22 mouse cellular contexts compared by ENCODE assay signal in the genomic region with DNA sequence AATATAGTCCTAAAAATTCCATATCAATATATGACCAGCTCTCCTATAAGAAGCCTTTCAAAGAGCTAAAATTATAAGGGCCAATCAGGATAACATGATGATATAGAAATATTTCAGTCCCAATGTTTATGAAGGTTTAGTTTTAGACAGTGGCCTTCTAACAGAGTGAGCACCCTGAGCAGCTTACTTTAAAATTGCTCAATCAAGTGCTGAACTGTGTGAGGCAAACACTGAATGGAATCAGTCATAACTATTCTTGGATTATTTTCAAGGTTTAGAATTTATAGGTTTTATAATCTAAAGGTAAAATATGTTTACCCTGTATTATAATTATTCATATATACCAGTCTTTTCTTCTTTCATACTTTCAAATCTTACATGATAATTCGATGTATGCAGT.
DNase-seq lines count a peak whose midpoint lies in the region; ATAC-seq and TF ChIP-seq lines count a peak whose summit lies in the region.
"Had no signal": no experiment of that assay in that cellular context is flagged by ENCODE, and none has a peak within 500 bp of the region (broad histone marks: within the 10 kb centered on the region; RNA-seq: fewer than 3 reads in every experiment).

No protein-coding gene starts in this region.

- no peak for DNase-seq in forebrain, embryonic 11.5 days (ENCODE audit: low spot score)
- DNase-seq in forebrain, embryonic 14.5 days (ENCODE audit: low spot score), result no peak
- no peak for DNase-seq in forebrain, postnatal 0 days
- DNase-seq in forebrain, embryonic 10.5 days (ENCODE audit: extremely low spot score, low spot score), result no peak
- DNase-seq: adrenal gland, adult 2 months; adrenal gland, adult 8-10 months; adrenal gland, postnatal 10 days; adrenal gland, postnatal 14 days; adrenal gland, postnatal 25 days; adrenal gland, postnatal 36 days; B cell, adult 2 months; cerebellum, adult 11 months; cerebellum, adult 11-12 months had no signal

- 75% methylated on average over 1 of the region's 1 CpGs for WGBS in forebrain, embryonic 13.5 days
- WGBS in forebrain, embryonic 11.5 days, result 94% methylated on average over 1 of the region's 1 CpGs
- 78% methylated on average over 1 of the region's 1 CpGs for WGBS in forebrain, embryonic 14.5 days
- WGBS in forebrain, postnatal 0 days, result 69% methylated on average over 1 of the region's 1 CpGs
- WGBS in forebrain, embryonic 15.5 days, result 54% methylated on average over 1 of the region's 1 CpGs
- 72% methylated on average over 1 of the region's 1 CpGs for WGBS in forebrain, embryonic 12.5 days
- 64% methylated on average over 1 of the region's 1 CpGs for WGBS in forebrain, embryonic 16.5 days
- WGBS in forebrain, embryonic 10.5 days, result 86% methylated on average over 1 of the region's 1 CpGs

- no peak overlapping the region for H3K27ac ChIP-seq in forebrain, embryonic 13.5 days
- H3K27ac ChIP-seq in forebrain, embryonic 11.5 days (ENCODE audit: low read depth, low read length), result no peak overlapping the region
- H3K27ac ChIP-seq in forebrain, embryonic 14.5 days (ENCODE audit: low read depth, low read length), result no peak overlapping the region; the same call in 1 of the 2 replicates
- no peak overlapping the region for H3K27ac ChIP-seq in forebrain, postnatal 0 days (ENCODE audit: low read depth, low read length)
- H3K27ac ChIP-seq in forebrain, embryonic 15.5 days (replicated peaks), result peak overlapping the region; percentile 54; the same call in 1 of the 2 replicates
- H3K27ac ChIP-seq in forebrain, embryonic 12.5 days, result no peak overlapping the region
- no peak overlapping the region for H3K27ac ChIP-seq in forebrain, embryonic 16.5 days (ENCODE audit: low read length)
- H3K27ac ChIP-seq in forebrain, embryonic 10.5 days, result no peak overlapping the region

- no peak overlapping the region for H3K9ac ChIP-seq in forebrain, embryonic 13.5 days
- H3K9ac ChIP-seq in forebrain, embryonic 11.5 days (ENCODE audit: low read length), result no peak overlapping the region
- H3K9ac ChIP-seq in forebrain, embryonic 14.5 days (ENCODE audit: low read length), result no peak overlapping the region
- no peak overlapping the region for H3K9ac ChIP-seq in forebrain, postnatal 0 days
- H3K9ac ChIP-seq in forebrain, embryonic 15.5 days (replicated peaks), result no peak overlapping the region
- no peak overlapping the region for H3K9ac ChIP-seq in forebrain, embryonic 12.5 days
- H3K9ac ChIP-seq in forebrain, embryonic 16.5 days (replicated peaks; ENCODE audit: low read depth, low read length), result no peak overlapping the region

- H3K4me3 ChIP-seq in forebrain, embryonic 13.5 days, result no peak overlapping the region
- no peak overlapping the region for H3K4me3 ChIP-seq in forebrain, embryonic 11.5 days (ENCODE audit: low read depth, low read length)
- no peak overlapping the region for H3K4me3 ChIP-seq in forebrain, embryonic 14.5 days (ENCODE audit: low read depth, low read length)
- no peak overlapping the region for H3K4me3 ChIP-seq in forebrain, postnatal 0 days (ENCODE audit: low read depth, low read length)
- H3K4me3 ChIP-seq in forebrain, embryonic 15.5 days, result no peak overlapping the region
- no peak overlapping the region for H3K4me3 ChIP-seq in forebrain, embryonic 12.5 days (replicated peaks)
- H3K4me3 ChIP-seq in forebrain, embryonic 16.5 days (replicated peaks; ENCODE audit: low read length), result no peak overlapping the region
- H3K4me3 ChIP-seq in forebrain, embryonic 10.5 days, result no peak overlapping the region

- H3K4me1 ChIP-seq in forebrain, embryonic 13.5 days, result no peaks in the 10 kb centered on the region
- H3K4me1 ChIP-seq in forebrain, embryonic 11.5 days (replicated peaks; ENCODE audit: control insufficient read depth, insufficient read depth, low read length), result no peaks in the 10 kb centered on the region
- no peaks in the 10 kb centered on the region for H3K4me1 ChIP-seq in forebrain, embryonic 14.5 days (ENCODE audit: control insufficient read depth, insufficient read depth, low read length)
- no peaks in the 10 kb centered on the region for H3K4me1 ChIP-seq in forebrain, postnatal 0 days (ENCODE audit: insufficient read depth)
- H3K4me1 ChIP-seq in forebrain, embryonic 15.5 days, result no peaks in the 10 kb centered on the region
- no peaks in the 10 kb centered on the region for H3K4me1 ChIP-seq in forebrain, embryonic 12.5 days
- no peaks in the 10 kb centered on the region for H3K4me1 ChIP-seq in forebrain, embryonic 16.5 days (replicated peaks; ENCODE audit: control insufficient read depth, insufficient read depth, low read length)
- no peaks in the 10 kb centered on the region for H3K4me1 ChIP-seq in forebrain, embryonic 10.5 days

- H3K36me3 ChIP-seq in forebrain, embryonic 13.5 days (ENCODE audit: poor library complexity, severe bottlenecking), result no peaks in the 10 kb centered on the region
- H3K36me3 ChIP-seq in forebrain, embryonic 11.5 days (ENCODE audit: control insufficient read depth, insufficient read depth, low read length), result no peaks in the 10 kb centered on the region
- H3K36me3 ChIP-seq in forebrain, embryonic 14.5 days (ENCODE audit: control insufficient read depth, insufficient read depth, low read length), result no peaks in the 10 kb centered on the region
- H3K36me3 ChIP-seq in forebrain, postnatal 0 days (ENCODE audit: insufficient read depth), result no peaks in the 10 kb centered on the region
- H3K36me3 ChIP-seq in forebrain, embryonic 15.5 days, result no peaks in the 10 kb centered on the region
- no peaks in the 10 kb centered on the region for H3K36me3 ChIP-seq in forebrain, embryonic 12.5 days (replicated peaks)
- no peaks in the 10 kb centered on the region for H3K36me3 ChIP-seq in forebrain, embryonic 16.5 days (ENCODE audit: control insufficient read depth, insufficient read depth)
- H3K36me3 ChIP-seq in forebrain, embryonic 10.5 days (replicated peaks), result no peaks in the 10 kb centered on the region
- H3K36me3 ChIP-seq: G1E had no signal

- ATAC-seq in forebrain, embryonic 13.5 days, result peak; percentile 70
- no peak for ATAC-seq in forebrain, embryonic 11.5 days (replicated peaks; ENCODE audit: low FRiP score)
- peak; percentile 67 for ATAC-seq in forebrain, embryonic 14.5 days
- no peak for ATAC-seq in forebrain, postnatal 0 days
- ATAC-seq in forebrain, embryonic 15.5 days (replicated peaks), result peak; percentile 69
- no peak for ATAC-seq in forebrain, embryonic 12.5 days (ENCODE audit: low FRiP score)
- peak; percentile 61 for ATAC-seq in forebrain, embryonic 16.5 days
- ATAC-seq: activated CD4-positive, CD25-positive, alpha-beta regulatory T cell, adult 4 months; CD4-positive, CD25-positive, alpha-beta regulatory T cell, adult 4 months; Patski had no signal

- H3K9me3 ChIP-seq in forebrain, embryonic 13.5 days (replicated peaks), result no peaks in the 10 kb centered on the region
- no peaks in the 10 kb centered on the region for H3K9me3 ChIP-seq in forebrain, embryonic 11.5 days (ENCODE audit: control insufficient read depth, low read length)
- no peaks in the 10 kb centered on the region for H3K9me3 ChIP-seq in forebrain, embryonic 14.5 days (replicated peaks; ENCODE audit: control insufficient read depth, low read length)
- H3K9me3 ChIP-seq in forebrain, postnatal 0 days (ENCODE audit: low read length), result no peaks in the 10 kb centered on the region
- H3K9me3 ChIP-seq in forebrain, embryonic 15.5 days, result no peaks in the 10 kb centered on the region
- no peaks in the 10 kb centered on the region for H3K9me3 ChIP-seq in forebrain, embryonic 12.5 days
- no peaks in the 10 kb centered on the region for H3K9me3 ChIP-seq in forebrain, embryonic 16.5 days (ENCODE audit: control insufficient read depth, low read length)
- no peaks in the 10 kb centered on the region for H3K9me3 ChIP-seq in forebrain, embryonic 10.5 days
- H3K9me3 ChIP-seq: G1E had no signal

- no peak for TF ChIP-seq CTCF in forebrain, postnatal 0 days (IDR thresholded peaks at IDR 0.05; ENCODE audit: low read depth)

- H3K4me2 ChIP-seq in forebrain, embryonic 13.5 days, result no peak overlapping the region
- no peak overlapping the region for H3K4me2 ChIP-seq in forebrain, embryonic 11.5 days (ENCODE audit: low read depth, low read length, severe bottlenecking)
- H3K4me2 ChIP-seq in forebrain, embryonic 14.5 days (ENCODE audit: low read length), result no peak overlapping the region
- H3K4me2 ChIP-seq in forebrain, postnatal 0 days (ENCODE audit: low read depth), result no peak overlapping the region
- no peak overlapping the region for H3K4me2 ChIP-seq in forebrain, embryonic 15.5 days (replicated peaks)
- no peak overlapping the region for H3K4me2 ChIP-seq in forebrain, embryonic 12.5 days
- H3K4me2 ChIP-seq in forebrain, embryonic 16.5 days (ENCODE audit: low read length), result no peak overlapping the region

- H3K27me3 ChIP-seq in forebrain, embryonic 13.5 days, result no peaks in the 10 kb centered on the region
- H3K27me3 ChIP-seq in forebrain, embryonic 11.5 days (ENCODE audit: control insufficient read depth, insufficient read depth, low read length), result no peaks in the 10 kb centered on the region
- no peaks in the 10 kb centered on the region for H3K27me3 ChIP-seq in forebrain, embryonic 14.5 days (replicated peaks; ENCODE audit: control insufficient read depth, insufficient read depth, low read length)
- no peaks in the 10 kb centered on the region for H3K27me3 ChIP-seq in forebrain, postnatal 0 days (ENCODE audit: insufficient read depth, low read length)
- H3K27me3 ChIP-seq in forebrain, embryonic 15.5 days, result no peaks in the 10 kb centered on the region
- no peaks in the 10 kb centered on the region for H3K27me3 ChIP-seq in forebrain, embryonic 12.5 days
- H3K27me3 ChIP-seq in forebrain, embryonic 16.5 days (replicated peaks; ENCODE audit: control insufficient read depth, insufficient read depth, low read length), result no peaks in the 10 kb centered on the region
- no peaks in the 10 kb centered on the region for H3K27me3 ChIP-seq in forebrain, embryonic 10.5 days (ENCODE audit: poor library complexity, severe bottlenecking)
- H3K27me3 ChIP-seq: CH12.LX, Patski had no signal

Comparison
In these comparisons a context has a peak if more than half of its experiments do, and no peak if none do; other contexts are left out.
1. ATAC-seq: peak in forebrain, embryonic 13.5 days (single experiment), forebrain, embryonic 14.5 days (single experiment), forebrain, embryonic 15.5 days (single experiment) and forebrain, embryonic 16.5 days (single experiment); none in forebrain, embryonic 11.5 days (single experiment), forebrain, postnatal 0 days (single experiment) and forebrain, embryonic 12.5 days (single experiment).